Mouse (Mus musculus): ENCODE measurements at regions not wholly inside any gene's neighbourhood (a gene's known extent, or its start where the extent isn't known, plus 50 kb on each side); places are given as distances from the start of the nearest gene placed in this dataset.

DNA sequence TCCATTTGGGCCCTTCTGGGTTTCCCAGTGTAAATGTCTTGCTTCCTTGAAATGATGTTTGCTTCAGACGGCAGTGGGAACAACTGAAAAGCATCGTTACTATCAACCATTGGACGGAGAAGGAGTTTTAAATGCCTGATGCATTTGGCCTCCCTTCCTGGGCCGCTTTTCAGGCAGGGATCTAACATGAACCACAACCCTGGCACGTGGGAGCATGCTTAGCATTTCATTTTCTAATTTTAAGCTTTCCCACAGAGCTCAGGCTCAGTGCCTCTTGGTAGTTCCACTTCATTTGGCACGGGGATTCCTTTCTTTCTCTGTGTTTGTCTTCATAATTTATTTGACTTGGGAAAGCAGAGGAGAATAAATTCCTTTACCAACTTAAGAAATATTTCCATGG lies 406.6 kb upstream of the Nbea start:
- 69% methylated on average over 6 of the region's 6 CpGs for WGBS
- Histone ChIP-seq H3K4me3 (ENCODE audit: low read length) (no peak overlapping the region), H3K27me3 (ENCODE audit: control insufficient read depth, insufficient read depth, low read length) (no peaks in the 10 kb centered on the region), H3K36me3 (ENCODE audit: control insufficient read depth, insufficient read depth, low read length) (no peaks in the 10 kb centered on the region), H3K27ac (ENCODE audit: low read depth, low read length) (no peak overlapping the region), H3K4me1 (ENCODE audit: control insufficient read depth, insufficient read depth, low read length) (no peaks in the 10 kb centered on the region), H3K9me3 (ENCODE audit: control insufficient read depth, low read length) (no peaks in the 10 kb centered on the region), H3K9ac (ENCODE audit: low read depth, low read length) (no peak overlapping the region), H3K4me2 (replicated peaks; ENCODE audit: low read depth, low read length) (no peak overlapping the region)
- ATAC-seq (ENCODE audit: low FRiP score, low TSS enrichment): no peak

DNA sequence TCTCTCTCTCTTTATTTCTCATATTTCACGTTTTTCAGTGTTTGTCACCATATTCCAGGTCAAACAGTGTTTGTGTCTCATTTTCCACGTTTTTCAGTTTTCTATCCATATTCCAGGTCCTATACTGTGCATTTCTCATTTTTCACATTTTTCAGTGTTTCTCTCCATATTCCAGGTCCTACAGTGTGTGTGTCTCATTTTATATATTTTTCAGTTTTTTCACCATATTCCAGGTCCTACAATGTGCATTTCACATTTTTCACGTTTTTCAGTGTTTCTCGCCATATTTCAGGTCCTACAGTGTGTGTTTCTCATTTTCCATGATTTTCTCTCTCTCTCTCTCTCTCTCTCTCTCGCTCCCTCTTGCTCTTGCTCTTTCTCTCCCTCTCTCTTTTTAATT lies 391.9 kb upstream of the Nbea start:
- no peak; the same call in 1 of the 2 replicates for ATAC-seq (ENCODE audit: low FRiP score, low TSS enrichment)
- 66% methylated on average over 5 of the region's 5 CpGs for WGBS
- no peaks in the 10 kb centered on the region for H3K27me3 ChIP-seq (ENCODE audit: control insufficient read depth, insufficient read depth, low read length)
- H3K36me3 ChIP-seq (ENCODE audit: control insufficient read depth, insufficient read depth, low read length): no peaks in the 10 kb centered on the region
- H3K4me3 ChIP-seq (ENCODE audit: low read length): no peak overlapping the region
- H3K4me1 ChIP-seq (ENCODE audit: control insufficient read depth, insufficient read depth, low read length): no peaks in the 10 kb centered on the region
- no peak overlapping the region for H3K27ac ChIP-seq (ENCODE audit: low read depth, low read length)
- no peak overlapping the region for H3K4me2 ChIP-seq (replicated peaks; ENCODE audit: low read depth, low read length)
- H3K9ac ChIP-seq (ENCODE audit: low read depth, low read length): no peak overlapping the region
- H3K9me3 ChIP-seq (ENCODE audit: control insufficient read depth, low read length): no peaks in the 10 kb centered on the region

DNA sequence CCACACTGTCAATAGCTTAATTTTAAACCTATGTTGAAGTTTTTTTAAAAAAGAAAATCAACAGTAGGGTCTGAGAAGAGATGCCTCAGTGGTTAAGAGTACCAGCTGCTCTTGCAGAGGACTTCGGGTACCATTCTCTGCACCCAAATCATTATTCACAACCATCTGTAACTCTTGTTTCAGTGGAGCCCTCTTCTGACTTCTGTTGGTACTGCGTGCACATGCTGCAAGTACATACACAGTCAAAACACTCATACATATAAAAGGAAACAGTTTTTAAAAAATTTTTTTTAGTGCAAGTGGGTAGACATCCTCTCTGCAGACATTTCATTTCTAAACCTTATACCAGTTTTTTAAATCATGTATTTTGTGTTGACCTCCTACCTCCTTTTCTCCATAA lies 352.7 kb upstream of the Nbea start:
- Histone ChIP-seq H3K9ac (ENCODE audit: low read depth, low read length) (no peak overlapping the region), H3K4me1 (ENCODE audit: control insufficient read depth, insufficient read depth, low read length) (no peaks in the 10 kb centered on the region), H3K4me3 (ENCODE audit: low read length) (no peak overlapping the region), H3K27me3 (ENCODE audit: control insufficient read depth, insufficient read depth, low read length) (no peaks in the 10 kb centered on the region), H3K27ac (ENCODE audit: low read depth, low read length) (no peak overlapping the region), H3K9me3 (ENCODE audit: control insufficient read depth, low read length) (no peaks in the 10 kb centered on the region), H3K4me2 (replicated peaks; ENCODE audit: low read depth, low read length) (no peak overlapping the region), H3K36me3 (ENCODE audit: control insufficient read depth, insufficient read depth, low read length) (no peaks in the 10 kb centered on the region)
- ATAC-seq (ENCODE audit: low FRiP score, low TSS enrichment): no peak
- 87% methylated on average over 2 of the region's 2 CpGs for WGBS

DNA sequence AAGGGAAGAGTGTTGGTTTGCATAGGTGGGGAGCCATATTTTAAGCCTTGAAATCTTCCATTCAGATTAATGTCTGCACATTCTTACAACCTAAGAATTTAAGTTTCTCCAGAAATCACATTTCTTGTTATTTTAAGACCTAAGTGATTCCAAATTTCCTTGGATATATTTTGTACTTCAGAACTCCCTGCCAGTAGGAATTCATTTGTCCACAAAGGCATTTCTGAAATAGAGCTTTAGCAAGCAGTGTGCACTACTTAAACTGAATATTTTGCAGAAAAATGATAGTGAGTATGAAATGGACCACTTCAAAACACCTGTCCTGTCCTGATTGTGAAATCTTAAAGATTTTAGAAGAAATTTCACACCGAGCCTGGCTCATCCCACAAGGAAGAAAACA lies 320.9 kb upstream of the Nbea start:
- H3K27me3 ChIP-seq (ENCODE audit: control insufficient read depth, insufficient read depth, low read length): no peaks in the 10 kb centered on the region
- H3K36me3 ChIP-seq (ENCODE audit: control insufficient read depth, insufficient read depth, low read length): no peaks in the 10 kb centered on the region
- no peak overlapping the region for H3K4me3 ChIP-seq (ENCODE audit: low read length)
- no peak overlapping the region for H3K27ac ChIP-seq (ENCODE audit: low read depth, low read length)
- H3K9ac ChIP-seq (ENCODE audit: low read depth, low read length): no peak overlapping the region
- 90% methylated on average over 1 of the region's 1 CpGs for WGBS
- no peaks in the 10 kb centered on the region for H3K4me1 ChIP-seq (ENCODE audit: control insufficient read depth, insufficient read depth, low read length)
- ATAC-seq (ENCODE audit: low FRiP score, low TSS enrichment): no peak
- H3K9me3 ChIP-seq (ENCODE audit: control insufficient read depth, low read length): no peaks in the 10 kb centered on the region
- H3K4me2 ChIP-seq (replicated peaks; ENCODE audit: low read depth, low read length): no peak overlapping the region

DNA sequence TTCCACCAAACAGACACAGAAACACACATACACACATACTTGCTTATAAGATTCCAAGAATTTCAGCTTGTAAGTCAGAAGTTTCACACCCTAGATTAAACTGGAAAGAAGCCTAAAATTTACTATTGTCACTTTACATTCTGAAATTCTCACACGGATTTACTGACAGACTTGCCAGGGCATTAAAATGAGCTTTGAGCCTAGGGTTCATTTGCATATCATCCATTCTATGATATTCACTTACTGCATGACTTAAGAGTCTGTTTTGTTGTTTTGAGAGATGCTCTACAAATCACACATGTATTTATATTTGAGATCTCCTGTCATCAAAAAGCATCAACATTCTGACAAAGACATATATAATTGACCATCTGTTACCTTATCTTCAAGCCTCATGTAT lies 315.8 kb upstream of the Nbea start:
- Histone ChIP-seq H3K9me3 (ENCODE audit: control insufficient read depth, low read length) (no peaks in the 10 kb centered on the region), H3K4me3 (ENCODE audit: low read length) (no peak overlapping the region), H3K4me1 (ENCODE audit: control insufficient read depth, insufficient read depth, low read length) (no peaks in the 10 kb centered on the region), H3K36me3 (ENCODE audit: control insufficient read depth, insufficient read depth, low read length) (no peaks in the 10 kb centered on the region), H3K27me3 (ENCODE audit: control insufficient read depth, insufficient read depth, low read length) (no peaks in the 10 kb centered on the region), H3K4me2 (replicated peaks; ENCODE audit: low read depth, low read length) (no peak overlapping the region), H3K27ac (ENCODE audit: low read depth, low read length) (no peak overlapping the region), H3K9ac (ENCODE audit: low read depth, low read length) (no peak overlapping the region)
- ATAC-seq (ENCODE audit: low FRiP score, low TSS enrichment): no peak
- WGBS: 49% methylated on average over 1 of the region's 1 CpGs

DNA sequence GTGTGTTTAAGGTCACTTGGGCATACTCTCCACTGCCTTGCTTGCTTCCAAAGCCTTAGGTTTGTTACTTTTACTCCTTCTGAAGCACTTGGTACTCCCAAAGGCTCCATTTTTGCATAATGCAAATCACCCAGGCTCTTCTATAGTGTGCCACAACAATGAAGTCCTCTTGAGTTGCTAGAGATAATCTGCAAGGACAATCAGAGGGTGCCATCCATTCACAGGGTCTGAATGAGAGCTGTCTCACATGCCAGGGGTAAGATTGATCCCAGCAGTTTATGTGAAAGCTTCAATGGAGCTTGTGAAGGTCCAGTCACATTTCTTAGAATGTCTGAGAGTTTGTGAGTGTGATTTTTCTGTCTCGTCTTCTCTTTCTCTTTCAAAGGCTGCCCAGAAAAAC lies 310.4 kb upstream of the Nbea start:
- no peak for ATAC-seq (ENCODE audit: low FRiP score, low TSS enrichment)
- Histone ChIP-seq H3K4me3 (ENCODE audit: low read length) (no peak overlapping the region), H3K9me3 (ENCODE audit: control insufficient read depth, low read length) (no peaks in the 10 kb centered on the region), H3K27me3 (ENCODE audit: control insufficient read depth, insufficient read depth, low read length) (no peaks in the 10 kb centered on the region), H3K27ac (ENCODE audit: low read depth, low read length) (no peak overlapping the region), H3K9ac (ENCODE audit: low read depth, low read length) (no peak overlapping the region), H3K4me2 (replicated peaks; ENCODE audit: low read depth, low read length) (no peak overlapping the region), H3K4me1 (ENCODE audit: control insufficient read depth, insufficient read depth, low read length) (no peaks in the 10 kb centered on the region), H3K36me3 (ENCODE audit: control insufficient read depth, insufficient read depth, low read length) (no peaks in the 10 kb centered on the region)
- 62% methylated on average over 1 of the region's 1 CpGs for WGBS

DNA sequence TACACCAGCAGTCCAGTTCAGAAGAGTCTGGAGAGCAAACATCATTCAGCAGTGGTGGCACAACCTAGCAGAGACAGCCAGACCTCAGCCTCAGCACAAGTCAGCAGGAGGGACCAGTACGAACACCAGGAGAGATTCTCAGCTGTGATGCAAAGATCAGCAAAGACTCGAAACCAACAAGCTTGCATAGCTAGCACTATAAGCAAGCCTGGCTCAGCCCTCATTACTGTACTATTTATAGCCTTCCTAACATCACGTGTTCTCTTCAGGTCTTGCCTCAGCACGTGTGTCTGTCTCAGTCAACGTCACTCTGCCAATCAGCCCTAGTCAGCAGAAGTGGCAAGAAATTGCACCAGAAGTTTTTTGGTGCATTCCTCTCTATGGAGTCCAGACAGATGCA lies 305.7 kb upstream of the Nbea start:
- Histone ChIP-seq H3K4me2 (replicated peaks; ENCODE audit: low read depth, low read length) (no peak overlapping the region), H3K9me3 (ENCODE audit: control insufficient read depth, low read length) (no peaks in the 10 kb centered on the region), H3K4me3 (ENCODE audit: low read length) (no peak overlapping the region), H3K9ac (ENCODE audit: low read depth, low read length) (no peak overlapping the region), H3K27me3 (ENCODE audit: control insufficient read depth, insufficient read depth, low read length) (no peaks in the 10 kb centered on the region), H3K36me3 (ENCODE audit: control insufficient read depth, insufficient read depth, low read length) (no peaks in the 10 kb centered on the region), H3K27ac (ENCODE audit: low read depth, low read length) (no peak overlapping the region), H3K4me1 (ENCODE audit: control insufficient read depth, insufficient read depth, low read length) (no peaks in the 10 kb centered on the region)
- no peak for ATAC-seq (ENCODE audit: low FRiP score, low TSS enrichment)
- 78% methylated on average over 5 of the region's 5 CpGs for WGBS

- Histone ChIP-seq H3K9me3 (ENCODE audit: control insufficient read depth, low read length) (no peaks in the 10 kb centered on the region), H3K4me1 (ENCODE audit: control insufficient read depth, insufficient read depth, low read length) (no peaks in the 10 kb centered on the region), H3K27ac (ENCODE audit: low read depth, low read length) (no peak overlapping the region), H3K4me2 (replicated peaks; ENCODE audit: low read depth, low read length) (no peak overlapping the region), H3K4me3 (ENCODE audit: low read length) (no peak overlapping the region), H3K36me3 (ENCODE audit: control insufficient read depth, insufficient read depth, low read length) (no peaks in the 10 kb centered on the region), H3K9ac (ENCODE audit: low read depth, low read length) (no peak overlapping the region), H3K27me3 (ENCODE audit: control insufficient read depth, insufficient read depth, low read length) (no peaks in the 10 kb centered on the region)
- 80% methylated on average over 12 of the region's 12 CpGs for WGBS
- no peak for ATAC-seq (ENCODE audit: low FRiP score, low TSS enrichment)
These were observed 302.3 kb upstream of the Nbea start for GRCm38 (mm10) chr3:56485550-56486400.

- H3K27me3 ChIP-seq (ENCODE audit: control insufficient read depth, insufficient read depth, low read length): no peaks in the 10 kb centered on the region
- H3K9me3 ChIP-seq (ENCODE audit: control insufficient read depth, low read length): no peaks in the 10 kb centered on the region
- 91% methylated on average over 8 of the region's 8 CpGs for WGBS
- H3K4me2 ChIP-seq (replicated peaks; ENCODE audit: low read depth, low read length): no peak overlapping the region
- H3K27ac ChIP-seq (ENCODE audit: low read depth, low read length): no peak overlapping the region
- H3K4me1 ChIP-seq (ENCODE audit: control insufficient read depth, insufficient read depth, low read length): no peaks in the 10 kb centered on the region
- no peak for ATAC-seq (ENCODE audit: low FRiP score, low TSS enrichment)
- no peaks in the 10 kb centered on the region for H3K36me3 ChIP-seq (ENCODE audit: control insufficient read depth, insufficient read depth, low read length)
- H3K4me3 ChIP-seq (ENCODE audit: low read length): no peak overlapping the region
- no peak overlapping the region for H3K9ac ChIP-seq (ENCODE audit: low read depth, low read length)
These were observed 300.6 kb upstream of the Nbea start for GRCm38 (mm10) chr3:56484096-56484495.

Data from kidney, embryonic 14.5 days (tissue).